Comparison of ENCODE assay signal across 8 mouse cellular contexts in genomic region chr17:73710042-73710911, GRCm38 (mm10). TPM values are rescaled to one million over a fixed set of nuclear protein-coding genes. Genes with fewer than 3 reads are reported as not detected.
A peak's percentile ranks its signal among the peaks of the same experiment; 100 is the strongest.
DNase-seq lines count a peak whose midpoint lies in the region; ATAC-seq lines count a peak whose summit lies in the region.

Gene Galnt14, minus strand, starts transcription at chr17:73710453.

- peaks cover 21% of the 10 kb centered on the region for H3K4me1 ChIP-seq in embryonic facial prominence, embryonic 15.5 days
- peaks cover 5% of the 10 kb centered on the region; the same call in 1 of the 2 replicates for H3K4me1 ChIP-seq in heart, embryonic 16.5 days (ENCODE audit: control insufficient read depth, insufficient read depth, low read length)
- no peaks in the 10 kb centered on the region for H3K4me1 ChIP-seq in liver, embryonic 13.5 days (replicated peaks)

- H3K36me3 ChIP-seq in embryonic facial prominence, embryonic 15.5 days: no peaks in the 10 kb centered on the region
- no peaks in the 10 kb centered on the region for H3K36me3 ChIP-seq in heart, embryonic 16.5 days (ENCODE audit: control insufficient read depth, insufficient read depth)
- no peaks in the 10 kb centered on the region for H3K36me3 ChIP-seq in liver, embryonic 13.5 days

- under 1% methylated on average over 72 of the region's 75 CpGs for WGBS in embryonic facial prominence, embryonic 15.5 days
- WGBS in heart, embryonic 16.5 days: 1% methylated on average over 74 of the region's 75 CpGs
- WGBS in liver, embryonic 13.5 days (ENCODE audit: insufficient replicate concordance): 1% methylated on average over 75 of the region's 75 CpGs

- no peak within 1 kb of the TSS for H3K27ac ChIP-seq in embryonic facial prominence, embryonic 15.5 days (replicated peaks)
- no peak within 1 kb of the TSS for H3K27ac ChIP-seq in heart, embryonic 16.5 days (ENCODE audit: low read length)
- H3K27ac ChIP-seq in liver, embryonic 13.5 days: no peak within 1 kb of the TSS

- DNase-seq in adrenal gland, postnatal 36 days: peak; percentile 63 to 75
- DNase-seq in kidney, postnatal 14 days: peak; percentile 82
- DNase-seq in liver, embryonic 13.5 days: no peak
- peak; percentile 56 for DNase-seq in ovary, postnatal 36 days (ENCODE audit: low spot score)
- peak; percentile 55 to 58 for DNase-seq in urinary bladder, postnatal 36 days (ENCODE audit: low spot score in 2 of 2)

- H3K27me3 ChIP-seq in embryonic facial prominence, embryonic 15.5 days: peaks cover 43% of the 10 kb centered on the region
- peaks cover 67% of the 10 kb centered on the region for H3K27me3 ChIP-seq in heart, embryonic 16.5 days (ENCODE audit: control insufficient read depth, insufficient read depth, low read length)
- H3K27me3 ChIP-seq in liver, embryonic 13.5 days: peaks cover 57% of the 10 kb centered on the region

- peak within 1 kb of the TSS; percentile 53 for H3K4me3 ChIP-seq in embryonic facial prominence, embryonic 15.5 days (replicated peaks)
- peak within 1 kb of the TSS; percentile 65 for H3K4me3 ChIP-seq in heart, embryonic 16.5 days (ENCODE audit: low read length)
- H3K4me3 ChIP-seq in liver, embryonic 13.5 days (replicated peaks): peak within 1 kb of the TSS; percentile 43

- peak within 1 kb of the TSS; percentile 6; the same call in 1 of the 2 replicates for H3K9ac ChIP-seq in embryonic facial prominence, embryonic 15.5 days
- H3K9ac ChIP-seq in heart, embryonic 16.5 days (ENCODE audit: low read length): peak within 1 kb of the TSS; percentile 61
- no peak within 1 kb of the TSS for H3K9ac ChIP-seq in liver, embryonic 13.5 days

- H3K4me2 ChIP-seq in embryonic facial prominence, embryonic 15.5 days (replicated peaks): peak within 1 kb of the TSS; percentile 85
- H3K4me2 ChIP-seq in heart, embryonic 16.5 days (ENCODE audit: low read depth, low read length): peak within 1 kb of the TSS; percentile 98
- peak within 1 kb of the TSS; percentile 55 for H3K4me2 ChIP-seq in liver, embryonic 13.5 days

- no peaks in the 10 kb centered on the region for H3K9me3 ChIP-seq in embryonic facial prominence, embryonic 15.5 days (replicated peaks)
- peaks cover 6% of the 10 kb centered on the region for H3K9me3 ChIP-seq in heart, embryonic 16.5 days (replicated peaks; ENCODE audit: control insufficient read depth, low read length)
- H3K9me3 ChIP-seq in liver, embryonic 13.5 days (replicated peaks): no peaks in the 10 kb centered on the region

- peak; percentile 47 for ATAC-seq in CD4-positive, CD25-positive, alpha-beta regulatory T cell, adult 4 months
- ATAC-seq in embryonic facial prominence, embryonic 15.5 days (ENCODE audit: insufficient number of reproducible peaks, low FRiP score, low TSS enrichment, low read depth): peak; percentile 78
- peak; percentile 56 for ATAC-seq in heart, embryonic 16.5 days (replicated peaks; ENCODE audit: extremely low read depth, insufficient read depth, low FRiP score)
- no peak for ATAC-seq in liver, embryonic 13.5 days (ENCODE audit: low read depth)

RNA-seq across cellular contexts. Expression of gene Galnt14, which starts in this region (rescaled TPM):
- polyA plus RNA-seq in CD4-positive, CD25-positive, alpha-beta regulatory T cell, adult 4 months (2017; shearing (Covaris generic)): under 1 TPM; 0.70 to 0.82 TPM
- total RNA-seq in adrenal gland, postnatal 36 days (2021): 1 to 10 TPM in 1 of 2 experiments, under 1 TPM in 1; 0.89 to 1.3 TPM
- 7.0 and 9.0 TPM in 2 replicates for polyA plus RNA-seq in embryonic facial prominence, embryonic 15.5 days (2015; fragmentation: Nextera tagmentation; extraction: Ambion mirVana)
- polyA plus RNA-seq in heart, embryonic 16.5 days (2015; fragmentation: Nextera tagmentation; extraction: Ambion mirVana): 0.61 and 0.75 TPM in 2 replicates
- polyA plus RNA-seq in liver, embryonic 13.5 days (2015; fragmentation: Nextera tagmentation; extraction: Ambion mirVana): 0.03 and 0.07 TPM in 2 replicates

Comparison
In these comparisons a context has a peak if more than half of its experiments do, and no peak if none do; other contexts are left out.
1. Peak in ATAC-seq in CD4-positive, CD25-positive, alpha-beta regulatory T cell, adult 4 months; RNA of the gene not detected or under 1 TPM.
2. Peak in ATAC-seq, H3K4me3 ChIP-seq, H3K9ac ChIP-seq and H3K4me2 ChIP-seq in heart, embryonic 16.5 days; RNA of the gene not detected or under 1 TPM.